Comparison of ENCODE assay signal across 25 mouse cellular contexts in genomic region chr16:7768433-7768832, GRCm38 (mm10).
DNase-seq lines count a peak whose midpoint lies in the region; ATAC-seq lines count a peak whose summit lies in the region.
"Had no signal": no experiment of that assay in that cellular context is flagged by ENCODE, and none has a peak within 500 bp of the region (broad histone marks: within the 10 kb centered on the region; RNA-seq: fewer than 3 reads in every experiment).

No protein-coding gene starts in this region.

- H3K27ac ChIP-seq in kidney, embryonic 16.5 days (ENCODE audit: low read length), result no peak overlapping the region
- no peak overlapping the region for H3K27ac ChIP-seq in hindbrain, embryonic 16.5 days (ENCODE audit: low read depth, low read length)
- H3K27ac ChIP-seq: embryonic facial prominence, embryonic 15.5 days; forebrain, embryonic 15.5 days; hindbrain, embryonic 12.5 days; limb, embryonic 15.5 days; liver, embryonic 15.5 days; macrophage; midbrain, embryonic 10.5 days had no signal

- H3K27me3 ChIP-seq in kidney, embryonic 16.5 days (ENCODE audit: insufficient read depth, low read length), result no peaks in the 10 kb centered on the region
- no peaks in the 10 kb centered on the region for H3K27me3 ChIP-seq in hindbrain, embryonic 16.5 days (replicated peaks; ENCODE audit: control insufficient read depth, insufficient read depth, low read length)
- H3K27me3 ChIP-seq: embryonic facial prominence, embryonic 15.5 days; forebrain, embryonic 15.5 days; hindbrain, embryonic 12.5 days; limb, embryonic 15.5 days; liver, embryonic 15.5 days had no signal

- no peaks in the 10 kb centered on the region for H3K9me3 ChIP-seq in kidney, embryonic 16.5 days (ENCODE audit: low read length)
- no peaks in the 10 kb centered on the region for H3K9me3 ChIP-seq in hindbrain, embryonic 16.5 days (ENCODE audit: control insufficient read depth, low read length)
- H3K9me3 ChIP-seq: embryonic facial prominence, embryonic 15.5 days; forebrain, embryonic 15.5 days; hindbrain, embryonic 12.5 days; limb, embryonic 15.5 days; liver, embryonic 15.5 days; midbrain, embryonic 10.5 days had no signal

- DNase-seq in kidney, postnatal 10 days, result peak; percentile 12
- peak; percentile 54 to 56 for DNase-seq in thymus, postnatal 10 days (ENCODE audit: low spot score in 2 of 2)
- no peak for DNase-seq in retina, postnatal 1 day
- DNase-seq in right cerebral cortex, adult 18-20 months, result no peak
- DNase-seq: adrenal gland, postnatal 25 days; B cell, adult 2 months; cerebellum, adult 8-10 months; gastrocnemius, postnatal 25 days; heart, postnatal 10 days; kidney, adult 2 months; kidney, postnatal 14 days; left cerebral cortex, postnatal 4 days; right cerebral cortex, postnatal 25 days; spleen, adult 18-20 months had no signal

- no peaks in the 10 kb centered on the region for H3K4me1 ChIP-seq in kidney, embryonic 16.5 days (ENCODE audit: insufficient read depth, low read length)
- peaks cover 3% of the 10 kb centered on the region for H3K4me1 ChIP-seq in hindbrain, embryonic 16.5 days (ENCODE audit: control insufficient read depth, insufficient read depth, low read depth, low read length)
- H3K4me1 ChIP-seq: embryonic facial prominence, embryonic 15.5 days; forebrain, embryonic 15.5 days; limb, embryonic 15.5 days; liver, embryonic 15.5 days had no signal

- H3K4me2 ChIP-seq in kidney, embryonic 16.5 days (replicated peaks; ENCODE audit: low read depth, low read length), result no peak overlapping the region
- no peak overlapping the region for H3K4me2 ChIP-seq in hindbrain, embryonic 16.5 days (ENCODE audit: low read length)
- H3K4me2 ChIP-seq: embryonic facial prominence, embryonic 15.5 days; forebrain, embryonic 15.5 days; hindbrain, embryonic 12.5 days; limb, embryonic 15.5 days; liver, embryonic 15.5 days had no signal

- H3K36me3 ChIP-seq in kidney, embryonic 16.5 days (ENCODE audit: insufficient read depth, low read length), result no peaks in the 10 kb centered on the region
- H3K36me3 ChIP-seq in hindbrain, embryonic 16.5 days (ENCODE audit: control insufficient read depth, insufficient read depth, low read length), result no peaks in the 10 kb centered on the region
- H3K36me3 ChIP-seq: embryonic facial prominence, embryonic 15.5 days; forebrain, embryonic 15.5 days; hindbrain, embryonic 12.5 days; limb, embryonic 15.5 days; liver, embryonic 15.5 days; midbrain, embryonic 10.5 days had no signal

- 53% methylated on average over 1 of the region's 1 CpGs for WGBS in kidney, embryonic 16.5 days
- WGBS in hindbrain, embryonic 16.5 days, result 67% methylated on average over 1 of the region's 1 CpGs

- no peak overlapping the region for H3K4me3 ChIP-seq in kidney, embryonic 16.5 days (ENCODE audit: low read length)
- no peak overlapping the region for H3K4me3 ChIP-seq in hindbrain, embryonic 16.5 days (ENCODE audit: low read length)
- H3K4me3 ChIP-seq: embryonic facial prominence, embryonic 15.5 days; forebrain, embryonic 15.5 days; hindbrain, embryonic 12.5 days; limb, embryonic 15.5 days; liver, embryonic 15.5 days; midbrain, embryonic 10.5 days had no signal

- H3K9ac ChIP-seq in kidney, embryonic 16.5 days (replicated peaks; ENCODE audit: low read length), result no peak overlapping the region
- no peak overlapping the region for H3K9ac ChIP-seq in hindbrain, embryonic 16.5 days (ENCODE audit: low read depth, low read length)
- H3K9ac ChIP-seq: embryonic facial prominence, embryonic 15.5 days; forebrain, embryonic 15.5 days; hindbrain, embryonic 12.5 days; limb, embryonic 15.5 days; liver, embryonic 15.5 days had no signal

- no peak for ATAC-seq in kidney, embryonic 16.5 days (ENCODE audit: low FRiP score, low TSS enrichment)
- peak; percentile 64 to 76 for ATAC-seq in hematopoietic stem cell, adult 5-6 weeks (replicated peaks in 1 of 2; ENCODE audit: insufficient read depth in 1 of 2, low FRiP score in 2 of 2, low TSS enrichment in 1 of 2, low read depth in 1 of 2, poor library complexity in 2 of 2, severe bottlenecking in 2 of 2)
- no peak for ATAC-seq in hindbrain, embryonic 16.5 days
- ATAC-seq: forebrain, embryonic 15.5 days; inflammation-experienced regulatory T-cells, adult 6 months had no signal

Comparison
In these comparisons a context has a peak if more than half of its experiments do, and no peak if none do; other contexts are left out.
1. DNase-seq: peak in kidney, postnatal 10 days (single experiment) and thymus, postnatal 10 days (2 of 2); none in retina, postnatal 1 day (single experiment) and right cerebral cortex, adult 18-20 months (single experiment).
2. ATAC-seq: peak in hematopoietic stem cell, adult 5-6 weeks (2 of 2); none in kidney, embryonic 16.5 days (single experiment) and hindbrain, embryonic 16.5 days (single experiment).